Mouse (Mus musculus) midbrain, postnatal 0 days (tissue): ENCODE measurements around the gene Ccdc114. TPM values are rescaled to one million over a fixed set of nuclear protein-coding genes. Genes with fewer than 3 reads are reported as not detected.

Experiments used
- ATAC-seq: fragments of 200-750 bp; cut with Nextera tagmentation; 2 replicates; pipeline ENCODE4 v1.8.0; 2017; ENCODE audit warnings: moderate number of reproducible peaks, mild to moderate bottlenecking, moderate TSS enrichment, moderate library complexity; ENCODE audit not compliant: low FRiP score
- DNase-seq: peaks from one replicate; pipeline ENCODE4 v3.0.0-alpha.2; 2015; ENCODE audit warnings: low spot score
- H3K27ac ChIP-seq: fragments of 300-500 bp; sonication (generic); 2 replicates; pipeline ENCODE4 v1.5.1; 2014; ENCODE audit warnings: low read depth, mild to moderate bottlenecking, low read length, mixed read lengths
- H3K27me3 ChIP-seq: fragments of 300-500 bp; sonication (generic); 2 replicates; pipeline ENCODE4 v1.6.1; 2014; ENCODE audit warnings: low read length, control low read depth, mixed read lengths; ENCODE audit not compliant: insufficient read depth
- H3K36me3 ChIP-seq: fragments of 300-500 bp; sonication (generic); 2 replicates; pipeline ENCODE4 v1.6.1; 2014; ENCODE audit warnings: low read length, control low read depth, mixed read lengths; ENCODE audit not compliant: insufficient read depth
- H3K4me1 ChIP-seq: fragments of 300-500 bp; sonication (generic); 2 replicates; pipeline ENCODE4 v1.6.1; 2014; ENCODE audit warnings: mild to moderate bottlenecking, control low read depth, antibody characterized with exemption, low read length, mixed read lengths; ENCODE audit not compliant: insufficient read depth
- H3K4me2 ChIP-seq: fragments of 300-500 bp; sonication (generic); 2 replicates; pipeline ENCODE4 v1.6.1; 2014; ENCODE audit warnings: low read depth, mild to moderate bottlenecking, low read length, mixed read lengths; ENCODE audit not compliant: poor library complexity, severe bottlenecking
- H3K4me3 ChIP-seq: fragments of 300-500 bp; sonication (generic); 2 replicates; pipeline ENCODE4 v1.5.1; 2014; ENCODE audit warnings: low read depth, mild to moderate bottlenecking, low read length, moderate library complexity
- H3K9ac ChIP-seq: fragments of 300-500 bp; sonication (generic); replicated peaks from 2 replicates; pipeline ENCODE4 v1.6.1; 2014; ENCODE audit warnings: mild to moderate bottlenecking, low read length, moderate library complexity, mixed read lengths; ENCODE audit not compliant: poor library complexity, severe bottlenecking
- H3K9me3 ChIP-seq: fragments of 300-500 bp; sonication (generic); 2 replicates; pipeline ENCODE4 v1.6.1; 2016; ENCODE audit warnings: low read length, control low read depth
- CTCF ChIP-seq: IDR thresholded peaks from 2 replicates; pipeline ENCODE4 v1.5.1; 2016; ENCODE audit warnings: antibody characterized with exemption, mild to moderate bottlenecking
- WGBS: fragments of 180-500 bp; shearing (Covaris S2); extraction: QIAGEN DNeasy Blood & Tissue Kit; methylation state at CpG from one replicate; pipeline ENCODE4 v1.1.7; 2014; 5-methylcytosine and 5-hydroxymethylcytosine counted together
- polyA plus RNA-seq: library from polyadenylated mRNA; unstranded; fragments of >200 nt; fragmentation: Nextera tagmentation; extraction: Ambion mirVana; gene quantifications from 2 replicates; pipeline ENCODE4 v1.2.1, GENCODE M21; 2015
- total RNA-seq: library from RNA; depleted of rRNA; stranded (reverse); fragments of >200 nt; gene quantifications from 2 replicates; pipeline ENCODE4 v1.2.3, GENCODE M21; 2014

Gene Ccdc114
- total and polyA plus RNA-seq, 2 experiments from 2014 or later, result 5.8 to 7.2 TPM

GRCm38 (mm10) chr7:45916056-45917003 is 7.5 kb upstream of the Ccdc114 start:
- peak overlapping the region; percentile 83 for H3K27ac ChIP-seq
- 34% methylated on average over 26 of the region's 26 CpGs for WGBS
- H3K4me3 ChIP-seq, result peak overlapping the region; percentile 26; the same call in 1 of the 2 replicates
- ATAC-seq (peak; percentile 90), DNase-seq (peak; percentile 96)
- H3K4me2 ChIP-seq, result peak overlapping the region; percentile 53
- peaks cover 2% of the 10 kb centered on the region; the same call in 1 of the 2 replicates for H3K36me3 ChIP-seq
- peak; percentile 34 for TF ChIP-seq CTCF
- H3K4me1 ChIP-seq, result peaks cover 11% of the 10 kb centered on the region; the same call in 1 of the 2 replicates
- H3K27me3 ChIP-seq, result no peaks in the 10 kb centered on the region
- no peaks in the 10 kb centered on the region for H3K9me3 ChIP-seq
- peak overlapping the region; percentile 65 for H3K9ac ChIP-seq

- WGBS, result 35% methylated on average over 13 of the region's 13 CpGs
Measured at GRCm38 (mm10) chr7:45917004-45917704, 6.7 kb upstream of the Ccdc114 start.

GRCm38 (mm10) chr7:45917926-45918325 is 5.9 kb upstream of the Ccdc114 start:
- Histone ChIP-seq H3K9me3 (no peaks in the 10 kb centered on the region), H3K4me2 (no peak overlapping the region), H3K4me3 (no peak overlapping the region), H3K27ac (0 out of 2 replicates have a peak overlapping the region, but pooled peaks have one; percentile 83), H3K9ac (no peak overlapping the region), H3K36me3 (peaks cover 2% of the 10 kb centered on the region; the same call in 1 of the 2 replicates), H3K4me1 (peaks cover 11% of the 10 kb centered on the region), H3K27me3 (no peaks in the 10 kb centered on the region)
- no peak for TF ChIP-seq CTCF
- DNase-seq, result no peak
- ATAC-seq, result no peak
- WGBS, result 88% methylated on average over 15 of the region's 15 CpGs

More at GRCm38 (mm10) chr7:45917004-45917704, 6.7 kb upstream of the Ccdc114 start:
- Histone ChIP-seq H3K4me3 (peak overlapping the region; percentile 26; the same call in 1 of the 2 replicates), H3K4me2 (peak overlapping the region; percentile 53), H3K9me3 (no peaks in the 10 kb centered on the region), H3K27ac (peak overlapping the region; percentile 83), H3K4me1 (peaks cover 11% of the 10 kb centered on the region; the same call in 1 of the 2 replicates), H3K9ac (peak overlapping the region; percentile 48), H3K36me3 (peaks cover 2% of the 10 kb centered on the region; the same call in 1 of the 2 replicates), H3K27me3 (no peaks in the 10 kb centered on the region)
- TF ChIP-seq CTCF, result no peak
- no peak for DNase-seq
- peak; percentile 2; the same call in 1 of the 2 replicates for ATAC-seq

GRCm38 (mm10) chr7:45919083-45919671 is 4.7 kb upstream of the Ccdc114 start:
- no peak overlapping the region for H3K9ac ChIP-seq
- H3K4me1 ChIP-seq, result peaks cover 12% of the 10 kb centered on the region
- H3K27ac ChIP-seq, result no peak overlapping the region
- no peaks in the 10 kb centered on the region for H3K9me3 ChIP-seq
- no peak overlapping the region for H3K4me3 ChIP-seq
- ATAC-seq (no peak), DNase-seq (no peak)
- peak; percentile 39 for TF ChIP-seq CTCF
- no peaks in the 10 kb centered on the region for H3K27me3 ChIP-seq
- H3K4me2 ChIP-seq, result no peak overlapping the region
- 52% methylated on average over 14 of the region's 14 CpGs for WGBS
- H3K36me3 ChIP-seq, result no peaks in the 10 kb centered on the region

GRCm38 (mm10) chr7:45919761-45920160 is 4.1 kb upstream of the Ccdc114 start:
- H3K27me3 ChIP-seq, result no peaks in the 10 kb centered on the region
- H3K9me3 ChIP-seq, result no peaks in the 10 kb centered on the region
- WGBS, result 77% methylated on average over 4 of the region's 4 CpGs
- H3K36me3 ChIP-seq, result no peaks in the 10 kb centered on the region
- DNase-seq, result no peak
- H3K9ac ChIP-seq, result no peak overlapping the region
- no peak for TF ChIP-seq CTCF
- H3K4me3 ChIP-seq, result no peak overlapping the region
- H3K4me1 ChIP-seq, result peaks cover 14% of the 10 kb centered on the region
- no peak overlapping the region for H3K4me2 ChIP-seq
- ATAC-seq, result no peak
- no peak overlapping the region for H3K27ac ChIP-seq
